Mouse (Mus musculus) forebrain, embryonic 15.5 days (tissue): ENCODE results near the gene Helz2. TPM values are rescaled to one million over a fixed set of nuclear protein-coding genes. Genes with fewer than 3 reads are reported as not detected.

Source experiments
- ATAC-seq: fragments of 200-750 bp; cut with Nextera tagmentation; replicated peaks from 2 replicates; pipeline ENCODE4 v1.8.0; 2017; ENCODE audit warnings: mild to moderate bottlenecking, moderate TSS enrichment, moderate library complexity
- H3K27ac ChIP-seq: fragments of 300-500 bp; sonication (generic); replicated peaks from 2 replicates; pipeline ENCODE4 v1.5.1; 2015; ENCODE audit warnings: mild to moderate bottlenecking, inconsistent platforms
- H3K27me3 ChIP-seq: fragments of 300-500 bp; sonication (generic); 2 replicates; pipeline ENCODE4 v1.6.1; 2015; ENCODE audit warnings: inconsistent platforms
- H3K36me3 ChIP-seq: fragments of 300-500 bp; sonication (generic); 2 replicates; pipeline ENCODE4 v1.6.1; 2015; ENCODE audit warnings: mild to moderate bottlenecking, inconsistent platforms
- H3K4me1 ChIP-seq: fragments of 300-500 bp; sonication (generic); 2 replicates; pipeline ENCODE4 v1.6.1; 2015; ENCODE audit warnings: inconsistent platforms
- H3K4me2 ChIP-seq: fragments of 300-500 bp; sonication (generic); replicated peaks from 2 replicates; pipeline ENCODE4 v1.6.1; 2015; ENCODE audit warnings: mild to moderate bottlenecking, inconsistent platforms
- H3K4me3 ChIP-seq: fragments of 300-500 bp; sonication (generic); 2 replicates; pipeline ENCODE4 v1.5.1; 2015; ENCODE audit warnings: mild to moderate bottlenecking, inconsistent platforms
- H3K9ac ChIP-seq: fragments of 300-500 bp; sonication (generic); replicated peaks from 2 replicates; pipeline ENCODE4 v1.6.1; 2015; ENCODE audit warnings: mild to moderate bottlenecking, inconsistent platforms
- H3K9me3 ChIP-seq: fragments of 300-500 bp; sonication (generic); 2 replicates; pipeline ENCODE4 v1.6.1; 2016; ENCODE audit warnings: inconsistent platforms
- WGBS: fragments of 180-500 bp; shearing (Covaris S2); methylation state at CpG from one replicate; pipeline ENCODE4 v1.1.7; 2015; ENCODE audit warnings: mixed read lengths; 5-methylcytosine and 5-hydroxymethylcytosine counted together
- polyA plus RNA-seq: library from polyadenylated mRNA; unstranded; fragments of >200 nt; fragmentation: Nextera tagmentation; extraction: Ambion mirVana; gene quantifications from 2 replicates; pipeline ENCODE4 v1.2.1, GENCODE M21; 2015

The Helz2 gene
- polyA plus RNA-seq, 1 experiment from 2014 or later = 0.37 TPM

- Histone ChIP-seq H3K4me2 (no peak overlapping the region), H3K36me3 (peaks cover 72% of the 10 kb centered on the region), H3K9me3 (no peaks in the 10 kb centered on the region), H3K27me3 (no peaks in the 10 kb centered on the region), H3K4me1 (no peaks in the 10 kb centered on the region), H3K9ac (no peak overlapping the region), H3K4me3 (no peak overlapping the region), H3K27ac (no peak overlapping the region)
- no peak for ATAC-seq
- 97% methylated on average over 2 of the region's 2 CpGs for WGBS
Observed at GRCm38 (mm10) chr2:181266839-181267238, 25.0 kb upstream of the Helz2 start.

GRCm38 (mm10) chr2:181253248-181253647, 11.4 kb upstream of the Helz2 start:
- no peaks in the 10 kb centered on the region for H3K4me1 ChIP-seq
- no peaks in the 10 kb centered on the region for H3K27me3 ChIP-seq
- peaks cover 57% of the 10 kb centered on the region for H3K36me3 ChIP-seq
- no peaks in the 10 kb centered on the region for H3K9me3 ChIP-seq
- ATAC-seq = no peak
- H3K4me2 ChIP-seq = no peak overlapping the region
- H3K27ac ChIP-seq = no peak overlapping the region
- no peak overlapping the region for H3K9ac ChIP-seq
- 92% methylated on average over 1 of the region's 1 CpGs for WGBS
- no peak overlapping the region for H3K4me3 ChIP-seq

GRCm38 (mm10) chr2:181251841-181252240, 10.0 kb upstream of the Helz2 start:
- H3K9ac ChIP-seq = no peak overlapping the region
- ATAC-seq = no peak

GRCm38 (mm10) chr2:181249217-181249616, 7.4 kb upstream of the Helz2 start:
- WGBS = 92% methylated on average over 10 of the region's 10 CpGs
- H3K9me3 ChIP-seq = no peaks in the 10 kb centered on the region
- no peak overlapping the region for H3K4me3 ChIP-seq
- no peaks in the 10 kb centered on the region for H3K4me1 ChIP-seq
- no peak overlapping the region for H3K9ac ChIP-seq
- no peaks in the 10 kb centered on the region for H3K27me3 ChIP-seq
- no peak for ATAC-seq
- H3K4me2 ChIP-seq = no peak overlapping the region
- peaks cover 23% of the 10 kb centered on the region for H3K36me3 ChIP-seq
- H3K27ac ChIP-seq = no peak overlapping the region

More at GRCm38 (mm10) chr2:181251841-181252240, 10.0 kb upstream of the Helz2 start:
- 85% methylated on average over 1 of the region's 1 CpGs for WGBS
- no peak overlapping the region for H3K27ac ChIP-seq
- H3K9me3 ChIP-seq = no peaks in the 10 kb centered on the region
- H3K4me2 ChIP-seq = no peak overlapping the region
- no peaks in the 10 kb centered on the region for H3K4me1 ChIP-seq
- no peak overlapping the region for H3K4me3 ChIP-seq
- no peaks in the 10 kb centered on the region for H3K27me3 ChIP-seq
- peaks cover 46% of the 10 kb centered on the region for H3K36me3 ChIP-seq

GRCm38 (mm10) chr2:181245031-181245430, 3.2 kb upstream of the Helz2 start:
- H3K4me1 ChIP-seq = 0 out of 2 replicates have a peak, but pooled peaks cover 2% of the 10 kb centered on the region

GRCm38 (mm10) chr2:181243706-181244394, 2.0 kb upstream of the Helz2 start:
- Histone ChIP-seq H3K27me3 (no peaks in the 10 kb centered on the region), H3K4me2 (no peak overlapping the region), H3K4me3 (no peak overlapping the region), H3K4me1 (0 out of 2 replicates have a peak, but pooled peaks cover 2% of the 10 kb centered on the region), H3K36me3 (no peaks in the 10 kb centered on the region), H3K9ac (no peak overlapping the region), H3K9me3 (no peaks in the 10 kb centered on the region), H3K27ac (no peak overlapping the region)
- 30% methylated on average over 11 of the region's 11 CpGs for WGBS
- ATAC-seq = no peak

More at GRCm38 (mm10) chr2:181245031-181245430, 3.2 kb upstream of the Helz2 start:
- Histone ChIP-seq H3K27ac (no peak overlapping the region), H3K27me3 (no peaks in the 10 kb centered on the region), H3K36me3 (no peaks in the 10 kb centered on the region), H3K4me2 (no peak overlapping the region), H3K9ac (no peak overlapping the region), H3K9me3 (no peaks in the 10 kb centered on the region), H3K4me3 (no peak overlapping the region)
- no peak for ATAC-seq
- 10% methylated on average over 2 of the region's 2 CpGs for WGBS

GRCm38 (mm10) chr2:181242314-181242665, 463 bp upstream of the Helz2 start:
- H3K4me2 ChIP-seq = no peak overlapping the region
- no peaks in the 10 kb centered on the region for H3K36me3 ChIP-seq
- no peak overlapping the region for H3K27ac ChIP-seq
- no peak for ATAC-seq
- 78% methylated on average over 3 of the region's 3 CpGs for WGBS
- no peak overlapping the region for H3K4me3 ChIP-seq
- no peaks in the 10 kb centered on the region for H3K9me3 ChIP-seq
- H3K9ac ChIP-seq = no peak overlapping the region
- no peaks in the 10 kb centered on the region for H3K27me3 ChIP-seq
- H3K4me1 ChIP-seq = 0 out of 2 replicates have a peak, but pooled peaks cover 2% of the 10 kb centered on the region

- H3K9ac ChIP-seq = no peak overlapping the region
- H3K4me1 ChIP-seq = 0 out of 2 replicates have a peak, but pooled peaks cover 2% of the 10 kb centered on the region
- no peaks in the 10 kb centered on the region for H3K9me3 ChIP-seq
- ATAC-seq = no peak
- H3K4me2 ChIP-seq = no peak overlapping the region
- 92% methylated on average over 13 of the region's 13 CpGs for WGBS
- H3K36me3 ChIP-seq = no peaks in the 10 kb centered on the region
- H3K27ac ChIP-seq = no peak overlapping the region
- no peaks in the 10 kb centered on the region for H3K27me3 ChIP-seq
- no peak overlapping the region for H3K4me3 ChIP-seq
Observed at GRCm38 (mm10) chr2:181240806-181241440, 904 bp downstream of the Helz2 start.

- Histone ChIP-seq H3K4me2 (no peak overlapping the region), H3K27me3 (no peaks in the 10 kb centered on the region), H3K9me3 (no peaks in the 10 kb centered on the region), H3K36me3 (no peaks in the 10 kb centered on the region), H3K4me1 (0 out of 2 replicates have a peak, but pooled peaks cover 2% of the 10 kb centered on the region), H3K9ac (no peak overlapping the region), H3K4me3 (no peak overlapping the region), H3K27ac (no peak overlapping the region)
- 95% methylated on average over 9 of the region's 9 CpGs for WGBS
- no peak for ATAC-seq
Observed at GRCm38 (mm10) chr2:181239261-181239660, 2.6 kb downstream of the Helz2 start.

GRCm38 (mm10) chr2:181238861-181239260, 3.0 kb downstream of the Helz2 start:
- WGBS = 59% methylated on average over 2 of the region's 2 CpGs
- Histone ChIP-seq H3K9me3 (no peaks in the 10 kb centered on the region), H3K4me3 (no peak overlapping the region), H3K36me3 (no peaks in the 10 kb centered on the region), H3K27me3 (no peaks in the 10 kb centered on the region), H3K4me1 (0 out of 2 replicates have a peak, but pooled peaks cover 2% of the 10 kb centered on the region), H3K27ac (no peak overlapping the region), H3K9ac (no peak overlapping the region), H3K4me2 (no peak overlapping the region)
- ATAC-seq = no peak

- Histone ChIP-seq H3K4me3 (no peak overlapping the region), H3K36me3 (no peaks in the 10 kb centered on the region), H3K4me2 (no peak overlapping the region), H3K27me3 (no peaks in the 10 kb centered on the region), H3K9ac (no peak overlapping the region), H3K27ac (no peak overlapping the region), H3K9me3 (no peaks in the 10 kb centered on the region), H3K4me1 (0 out of 2 replicates have a peak, but pooled peaks cover 2% of the 10 kb centered on the region)
- WGBS = 73% methylated on average over 10 of the region's 10 CpGs
- no peak for ATAC-seq
Observed at GRCm38 (mm10) chr2:181238091-181238610, 3.7 kb downstream of the Helz2 start.

- no peak overlapping the region for H3K4me3 ChIP-seq
- no peaks in the 10 kb centered on the region for H3K9me3 ChIP-seq
- 0 out of 2 replicates have a peak, but pooled peaks cover 2% of the 10 kb centered on the region for H3K4me1 ChIP-seq
- no peaks in the 10 kb centered on the region for H3K36me3 ChIP-seq
- no peak overlapping the region for H3K27ac ChIP-seq
- no peak overlapping the region for H3K4me2 ChIP-seq
- H3K27me3 ChIP-seq = no peaks in the 10 kb centered on the region
- no peak for ATAC-seq
- no peak overlapping the region for H3K9ac ChIP-seq
- WGBS = 91% methylated on average over 17 of the region's 17 CpGs
Observed at GRCm38 (mm10) chr2:181237251-181238014, 4.4 kb downstream of the Helz2 start.
